Mouse (Mus musculus): ENCODE results near the gene Fbxo6. TPM values are rescaled to one million over a fixed set of nuclear protein-coding genes. Genes with fewer than 3 reads are reported as not detected.
"Not testable (repeated sequence)": the region's sequence is repeated elsewhere in the genome, so short reads cannot be mapped to it uniquely, and the experiment has no call there.

Gene Fbxo6
- 16.0 and 17.9 TPM in 2 replicates for polyA plus RNA-seq (2015; fragmentation: Nextera tagmentation; extraction: Ambion mirVana)

DNA sequence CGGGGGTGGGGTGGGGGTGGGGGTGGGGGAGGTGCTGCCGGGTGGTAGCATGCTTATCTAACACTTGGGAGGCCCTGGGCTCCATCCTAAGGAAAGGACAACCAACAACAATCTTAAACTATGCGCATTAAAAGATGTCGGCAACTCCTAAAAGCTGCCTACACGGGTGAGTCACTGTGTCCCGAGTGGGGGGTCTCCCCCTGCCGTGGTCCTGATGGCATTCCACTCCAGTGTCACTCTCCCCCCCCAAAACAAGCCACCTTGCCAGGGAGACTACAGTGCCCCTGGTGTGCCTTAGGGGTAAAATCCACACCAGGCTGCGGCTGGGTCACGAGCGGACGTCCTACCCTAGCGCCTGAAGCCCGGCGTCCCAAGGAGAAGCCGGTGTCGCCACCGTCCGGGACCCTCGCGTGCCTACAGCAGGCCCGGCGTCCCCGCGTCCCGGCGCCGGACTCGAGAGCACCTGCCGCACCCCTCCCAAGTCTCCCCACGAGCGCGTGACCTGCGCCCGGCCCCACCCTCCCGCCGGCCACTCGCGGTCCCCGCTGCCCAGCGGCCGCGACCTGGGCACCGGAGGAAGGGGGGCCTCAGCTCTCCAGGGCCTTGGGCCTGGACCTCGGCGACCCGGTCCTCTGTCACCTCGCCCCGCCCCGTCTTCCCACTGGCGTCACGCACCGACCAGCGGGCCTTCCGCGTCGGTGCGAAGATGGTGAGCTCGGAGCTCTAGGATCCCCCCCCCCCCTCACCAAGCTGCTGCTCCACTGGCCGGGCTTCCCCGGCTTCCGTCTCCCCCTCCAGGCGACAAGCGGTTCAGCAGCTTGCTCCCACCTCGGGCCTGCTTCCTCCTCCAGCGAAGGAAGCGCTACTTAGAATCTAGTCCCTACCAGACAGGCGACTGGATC, at the start of gene Fbxo6:
Gene Fbxo6, minus strand, starts transcription at position 874 of the 902 bp plus-strand sequence.
- H3K9me3 ChIP-seq: no peaks in the 10 kb centered on the region
- peak; percentile 93 for ATAC-seq
- H3K4me3 ChIP-seq (replicated peaks): peak within 1 kb of the TSS; percentile 67
- under 1% methylated on average over 55 of the region's 67 CpGs for WGBS
- H3K4me2 ChIP-seq (replicated peaks): peak within 1 kb of the TSS; percentile 96
- H3K4me1 ChIP-seq (replicated peaks): peaks cover 3% of the 10 kb centered on the region; the same call in 1 of the 2 replicates
- H3K27ac ChIP-seq: peak within 1 kb of the TSS; percentile 80
- peak within 1 kb of the TSS; percentile 68 for H3K9ac ChIP-seq
- no peaks in the 10 kb centered on the region for H3K27me3 ChIP-seq (replicated peaks)
- H3K36me3 ChIP-seq: no peaks in the 10 kb centered on the region

- H3K27ac ChIP-seq: no peak overlapping the region
- 51% methylated on average over 10 of the region's 10 CpGs for WGBS
- no peaks in the 10 kb centered on the region for H3K9me3 ChIP-seq
- H3K36me3 ChIP-seq: no peaks in the 10 kb centered on the region
- H3K4me1 ChIP-seq (replicated peaks): no peaks in the 10 kb centered on the region
- peaks cover 4% of the 10 kb centered on the region for H3K27me3 ChIP-seq (replicated peaks)
- H3K4me2 ChIP-seq (replicated peaks): no peak overlapping the region
- no peak for ATAC-seq
- no peak overlapping the region for H3K4me3 ChIP-seq (replicated peaks)
- no peak overlapping the region for H3K9ac ChIP-seq
Measured at GRCm38 (mm10) chr4:148198721-148199120, 46.8 kb upstream of the Fbxo6 start.

DNA sequence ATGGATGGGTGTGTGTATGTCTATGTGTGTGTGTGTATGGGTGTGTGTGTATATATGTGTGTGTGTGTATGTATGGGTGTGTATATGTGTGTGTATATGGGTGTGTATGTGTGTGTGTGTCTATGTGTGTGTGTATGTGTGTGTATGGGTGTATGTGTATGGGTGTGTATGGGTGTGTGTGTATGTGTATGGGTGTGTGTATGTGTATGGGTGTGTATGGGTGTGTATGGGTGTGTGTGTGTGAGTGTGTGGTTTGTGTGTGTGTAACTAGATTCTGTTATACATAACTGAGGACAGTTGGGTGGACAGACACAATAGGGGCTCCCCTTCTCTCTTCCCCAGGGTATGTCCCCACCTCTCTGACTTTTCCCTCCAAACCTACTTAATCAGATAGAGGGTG, 42.5 kb upstream of the Fbxo6 start:
- Histone ChIP-seq H3K27me3 (replicated peaks) (peaks cover 4% of the 10 kb centered on the region), H3K4me3 (replicated peaks) (no peak overlapping the region), H3K36me3 (no peaks in the 10 kb centered on the region), H3K4me2 (replicated peaks) (no peak overlapping the region), H3K9ac (no peak overlapping the region), H3K4me1 (replicated peaks) (no peaks in the 10 kb centered on the region), H3K9me3 (no peaks in the 10 kb centered on the region), H3K27ac (no peak overlapping the region)
- ATAC-seq: no peak

GRCm38 (mm10) chr4:148192707-148193245, 40.8 kb upstream of the Fbxo6 start:
- no peaks in the 10 kb centered on the region for H3K4me1 ChIP-seq (replicated peaks)
- no peaks in the 10 kb centered on the region; the same call in 1 of the 2 replicates for H3K27me3 ChIP-seq (replicated peaks)
- ATAC-seq: no peak
- no peak overlapping the region for H3K9ac ChIP-seq
- no peak overlapping the region for H3K27ac ChIP-seq
- WGBS: 30% methylated on average over 11 of the region's 11 CpGs
- no peaks in the 10 kb centered on the region for H3K9me3 ChIP-seq
- H3K36me3 ChIP-seq: no peaks in the 10 kb centered on the region
- no peak overlapping the region for H3K4me2 ChIP-seq (replicated peaks)
- H3K4me3 ChIP-seq (replicated peaks): no peak overlapping the region

- H3K9ac ChIP-seq; H3K27me3 ChIP-seq (replicated peaks); H3K9me3 ChIP-seq; H3K4me3 ChIP-seq (replicated peaks); H3K36me3 ChIP-seq; H3K27ac ChIP-seq; ATAC-seq; H3K4me2 ChIP-seq (replicated peaks); H3K4me1 ChIP-seq (replicated peaks): not testable (repeated sequence)
- 94% methylated on average over 1 of the region's 1 CpGs for WGBS
Measured at GRCm38 (mm10) chr4:148188767-148189166, 36.8 kb upstream of the Fbxo6 start.

- no peak overlapping the region for H3K9ac ChIP-seq
- no peak overlapping the region for H3K27ac ChIP-seq
- no peak for ATAC-seq
- WGBS: 70% methylated on average over 4 of the region's 4 CpGs
- no peak overlapping the region for H3K4me2 ChIP-seq (replicated peaks)
- H3K36me3 ChIP-seq: no peaks in the 10 kb centered on the region
- no peaks in the 10 kb centered on the region for H3K9me3 ChIP-seq
- H3K27me3 ChIP-seq (replicated peaks): peaks cover 7% of the 10 kb centered on the region; the same call in 1 of the 2 replicates
- H3K4me3 ChIP-seq (replicated peaks): no peak overlapping the region
- no peaks in the 10 kb centered on the region for H3K4me1 ChIP-seq (replicated peaks)
Measured at GRCm38 (mm10) chr4:148185819-148186218, 33.9 kb upstream of the Fbxo6 start.

DNA sequence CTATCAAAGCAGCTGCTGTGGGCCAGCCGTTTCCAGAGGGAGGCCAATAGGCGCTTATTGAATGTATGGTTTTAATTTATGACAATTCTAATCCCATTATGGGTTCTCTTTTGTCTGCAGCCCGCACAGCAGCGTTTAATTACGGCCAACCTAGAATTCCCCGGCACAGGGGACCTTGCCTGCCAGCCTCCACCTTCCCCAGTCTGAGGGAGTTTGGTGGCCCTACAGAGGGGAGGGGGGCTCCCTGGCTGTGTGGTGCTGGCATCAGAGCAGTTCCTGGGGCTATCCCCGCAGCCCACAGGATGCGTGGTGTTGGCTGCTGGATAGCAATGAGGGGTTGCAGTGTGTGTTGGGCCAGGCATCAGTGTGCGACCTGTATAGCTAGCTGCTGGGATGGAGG, 32.6 kb upstream of the Fbxo6 start:
- H3K9me3 ChIP-seq: no peaks in the 10 kb centered on the region
- H3K4me2 ChIP-seq (replicated peaks): no peak overlapping the region
- no peak overlapping the region for H3K27ac ChIP-seq
- H3K9ac ChIP-seq: no peak overlapping the region
- no peaks in the 10 kb centered on the region for H3K4me1 ChIP-seq (replicated peaks)
- no peak for ATAC-seq
- peaks cover 7% of the 10 kb centered on the region; the same call in 1 of the 2 replicates for H3K27me3 ChIP-seq (replicated peaks)
- WGBS: 66% methylated on average over 9 of the region's 9 CpGs
- no peaks in the 10 kb centered on the region for H3K36me3 ChIP-seq
- no peak overlapping the region for H3K4me3 ChIP-seq (replicated peaks)

DNA sequence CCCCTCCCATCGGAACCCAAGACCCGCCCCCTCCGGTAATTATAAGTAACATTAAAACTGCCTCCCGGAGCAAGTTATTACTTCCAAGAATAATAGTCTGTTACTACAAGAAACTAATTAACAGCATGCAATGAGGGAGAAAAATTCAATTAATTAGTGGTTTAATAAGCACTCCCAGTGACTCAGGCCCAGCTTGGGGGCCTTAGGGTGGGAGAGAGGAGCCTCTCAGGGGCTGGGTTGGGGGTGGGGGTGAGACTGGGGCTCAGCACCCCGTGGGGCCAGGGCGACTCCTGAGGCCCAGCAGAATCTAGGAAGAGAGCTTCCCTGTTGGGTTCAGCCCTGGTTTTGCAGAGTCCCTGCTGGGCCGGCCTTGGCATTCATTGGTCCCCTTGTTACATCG, 30.4 kb upstream of the Fbxo6 start:
- Histone ChIP-seq H3K9ac (no peak overlapping the region), H3K27me3 (replicated peaks) (peaks cover 11% of the 10 kb centered on the region; the same call in 1 of the 2 replicates), H3K4me1 (replicated peaks) (no peaks in the 10 kb centered on the region), H3K9me3 (no peaks in the 10 kb centered on the region), H3K27ac (no peak overlapping the region), H3K4me2 (replicated peaks) (no peak overlapping the region), H3K36me3 (no peaks in the 10 kb centered on the region), H3K4me3 (replicated peaks) (no peak overlapping the region)
- no peak for ATAC-seq
- WGBS: 35% methylated on average over 8 of the region's 8 CpGs

- no peaks in the 10 kb centered on the region for H3K36me3 ChIP-seq
- H3K9me3 ChIP-seq: no peaks in the 10 kb centered on the region
- H3K4me1 ChIP-seq (replicated peaks): no peaks in the 10 kb centered on the region
- 89% methylated on average over 12 of the region's 12 CpGs for WGBS
- no peak overlapping the region for H3K27ac ChIP-seq
- H3K27me3 ChIP-seq (replicated peaks): peaks cover 12% of the 10 kb centered on the region; the same call in 1 of the 2 replicates
- no peak overlapping the region for H3K4me3 ChIP-seq (replicated peaks)
- no peak for ATAC-seq
- no peak overlapping the region for H3K9ac ChIP-seq
- no peak overlapping the region for H3K4me2 ChIP-seq (replicated peaks)
Measured at GRCm38 (mm10) chr4:148181483-148181882, 29.5 kb upstream of the Fbxo6 start.

- H3K36me3 ChIP-seq: no peaks in the 10 kb centered on the region
- H3K27ac ChIP-seq: no peak overlapping the region
- no peaks in the 10 kb centered on the region for H3K4me1 ChIP-seq (replicated peaks)
- peaks cover 48% of the 10 kb centered on the region for H3K27me3 ChIP-seq (replicated peaks)
- no peak overlapping the region for H3K9ac ChIP-seq
- H3K9me3 ChIP-seq: no peaks in the 10 kb centered on the region
- H3K4me2 ChIP-seq (replicated peaks): no peak overlapping the region
- no peak overlapping the region for H3K4me3 ChIP-seq (replicated peaks)
- no peak for ATAC-seq
Measured at GRCm38 (mm10) chr4:148177716-148178115, 25.8 kb upstream of the Fbxo6 start.

- not testable (repeated sequence) for H3K9ac ChIP-seq; H3K4me2 ChIP-seq (replicated peaks); H3K27ac ChIP-seq
Measured at GRCm38 (mm10) chr4:148176603-148177002, 24.7 kb upstream of the Fbxo6 start.

GRCm38 (mm10) chr4:148174495-148174862, 22.5 kb upstream of the Fbxo6 start:
- no peak overlapping the region for H3K4me3 ChIP-seq (replicated peaks)
- H3K9me3 ChIP-seq: no peaks in the 10 kb centered on the region
- ATAC-seq: no peak
- no peak overlapping the region for H3K4me2 ChIP-seq (replicated peaks)
- 21% methylated on average over 12 of the region's 12 CpGs for WGBS
- no peak overlapping the region for H3K27ac ChIP-seq
- peaks cover 69% of the 10 kb centered on the region for H3K27me3 ChIP-seq (replicated peaks)
- no peak overlapping the region for H3K9ac ChIP-seq
- H3K4me1 ChIP-seq (replicated peaks): no peaks in the 10 kb centered on the region
- H3K36me3 ChIP-seq: no peaks in the 10 kb centered on the region

More at GRCm38 (mm10) chr4:148176603-148177002, 24.7 kb upstream of the Fbxo6 start:
- not testable (repeated sequence) for H3K4me1 ChIP-seq (replicated peaks); H3K9me3 ChIP-seq; H3K4me3 ChIP-seq (replicated peaks); ATAC-seq; H3K36me3 ChIP-seq
- 57% methylated on average over 6 of the region's 6 CpGs for WGBS
- peaks cover 54% of the 10 kb centered on the region for H3K27me3 ChIP-seq (replicated peaks)

Data from intestine, embryonic 15.5 days (tissue).